Mouse (Mus musculus) liver, embryonic 13.5 days (tissue): ENCODE measurements at regions not wholly inside any gene's neighbourhood (a gene's known extent, or its start where the extent isn't known, plus 50 kb on each side); places are given as distances from the start of the nearest gene placed in this dataset.

ENCODE experiments used
- ATAC-seq: fragments of 200-750 bp; cut with Nextera tagmentation; 2 replicates; pipeline ENCODE4 v1.8.0; 2017; ENCODE audit warnings: low read depth, mild to moderate bottlenecking, moderate number of reproducible peaks, moderate library complexity
- DNase-seq: peaks from one replicate; pipeline ENCODE4 v3.0.0; 2022
- H3K27ac ChIP-seq: fragments of 300-500 bp; sonication (generic); 2 replicates; pipeline ENCODE4 v1.5.1; 2015; ENCODE audit warnings: moderate library complexity, mild to moderate bottlenecking, inconsistent platforms
- H3K27me3 ChIP-seq: fragments of 300-500 bp; sonication (generic); 2 replicates; pipeline ENCODE4 v1.6.1; 2015; ENCODE audit warnings: mild to moderate bottlenecking, inconsistent platforms
- H3K36me3 ChIP-seq: fragments of 300-500 bp; sonication (generic); 2 replicates; pipeline ENCODE4 v1.6.1; 2015; ENCODE audit warnings: mild to moderate bottlenecking, inconsistent platforms
- H3K4me1 ChIP-seq: fragments of 300-500 bp; sonication (generic); replicated peaks from 2 replicates; pipeline ENCODE4 v1.6.1; 2015; ENCODE audit warnings: inconsistent platforms
- H3K4me2 ChIP-seq: fragments of 300-500 bp; sonication (generic); 2 replicates; pipeline ENCODE4 v1.6.1; 2015; ENCODE audit warnings: inconsistent platforms, mild to moderate bottlenecking, moderate library complexity
- H3K4me3 ChIP-seq: fragments of 300-500 bp; sonication (generic); replicated peaks from 2 replicates; pipeline ENCODE4 v1.5.1; 2015; ENCODE audit warnings: mild to moderate bottlenecking, inconsistent platforms
- H3K9ac ChIP-seq: fragments of 300-500 bp; sonication (generic); 2 replicates; pipeline ENCODE4 v1.6.1; 2015; ENCODE audit warnings: mild to moderate bottlenecking, inconsistent platforms
- H3K9me3 ChIP-seq: fragments of 300-500 bp; sonication (generic); replicated peaks from 2 replicates; pipeline ENCODE4 v1.6.1; 2016; ENCODE audit warnings: inconsistent platforms
- WGBS: fragments of 180-500 bp; shearing (Covaris S2); methylation state at CpG from one replicate; pipeline ENCODE4 v1.1.7; 2015; ENCODE audit not compliant: insufficient replicate concordance; 5-methylcytosine and 5-hydroxymethylcytosine counted together

DNA sequence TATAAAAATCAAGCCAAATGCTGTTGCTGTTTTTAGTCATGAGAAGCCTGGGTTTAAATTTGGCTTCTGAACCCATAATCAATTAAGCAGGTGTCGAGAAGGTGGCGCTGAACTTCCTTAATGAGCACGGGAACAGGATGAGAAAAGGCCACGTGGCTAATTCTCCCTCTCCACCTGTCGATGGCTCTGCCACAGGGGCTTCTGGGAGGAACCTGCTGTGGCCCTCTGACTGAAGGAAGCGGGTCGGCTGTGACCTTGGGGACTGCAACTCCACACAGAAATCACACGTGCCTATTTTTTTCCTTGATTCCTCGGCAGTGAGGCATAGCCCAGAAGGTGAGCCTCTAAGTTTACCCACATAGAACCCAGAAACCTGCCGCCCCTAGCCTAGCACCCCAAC is 244.8 kb upstream of the Sulf2 start:
- no peaks in the 10 kb centered on the region for H3K27me3 ChIP-seq

DNA sequence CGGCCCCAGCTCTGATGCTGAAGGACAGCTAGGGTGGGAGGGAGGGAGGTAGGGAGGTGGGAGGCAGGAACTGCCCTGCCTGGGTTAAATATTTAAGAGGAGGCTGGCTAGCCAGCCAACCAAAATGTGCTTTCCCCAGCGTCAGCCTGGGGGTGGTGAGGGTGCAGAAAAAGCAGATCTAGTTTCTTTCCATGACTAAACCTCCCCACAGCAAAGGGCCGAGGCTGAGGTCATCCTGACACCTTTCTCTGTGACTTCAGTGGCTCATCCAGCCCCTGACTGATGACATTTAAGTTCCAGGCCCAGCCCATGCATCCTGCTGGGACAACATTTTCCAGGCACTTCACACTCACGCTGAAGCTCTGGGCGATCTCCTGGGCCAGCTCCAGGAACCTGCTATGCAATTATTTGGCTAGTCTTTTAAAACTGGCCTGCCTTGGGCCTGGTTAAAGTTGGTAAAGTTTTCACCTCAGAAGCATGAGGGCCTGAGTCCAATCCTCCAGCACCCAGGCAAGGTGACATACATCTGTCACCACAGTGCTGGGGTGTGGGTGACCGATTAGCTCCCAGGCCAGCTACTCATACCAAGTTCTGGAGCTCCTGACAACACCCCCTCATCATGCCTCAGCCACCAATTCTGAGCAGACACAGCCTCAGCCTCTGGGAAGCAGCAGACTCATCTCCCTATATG is 243.8 kb upstream of the Sulf2 start:
- no peaks in the 10 kb centered on the region for H3K36me3 ChIP-seq
- H3K27me3 ChIP-seq, result no peaks in the 10 kb centered on the region
- no peak overlapping the region for H3K4me3 ChIP-seq
- no peak overlapping the region for H3K27ac ChIP-seq
- H3K4me1 ChIP-seq, result 0 out of 2 replicates have a peak, but pooled peaks cover 4% of the 10 kb centered on the region
- no peak overlapping the region for H3K9ac ChIP-seq
- peak; percentile 54; the same call in 1 of the 2 replicates for ATAC-seq
- no peak overlapping the region for H3K4me2 ChIP-seq
- WGBS, result 34% methylated on average over 6 of the region's 6 CpGs
- DNase-seq, result no peak
- no peaks in the 10 kb centered on the region for H3K9me3 ChIP-seq

More for the DNA sequence above, 244.8 kb upstream of the Sulf2 start:
- ATAC-seq (no peak), DNase-seq (no peak)
- H3K4me1 ChIP-seq, result 0 out of 2 replicates have a peak, but pooled peaks cover 4% of the 10 kb centered on the region
- no peaks in the 10 kb centered on the region for H3K9me3 ChIP-seq
- no peak overlapping the region for H3K9ac ChIP-seq
- H3K36me3 ChIP-seq, result no peaks in the 10 kb centered on the region
- no peak overlapping the region for H3K4me3 ChIP-seq
- no peak overlapping the region for H3K27ac ChIP-seq
- 52% methylated on average over 10 of the region's 10 CpGs for WGBS
- no peak overlapping the region for H3K4me2 ChIP-seq

DNA sequence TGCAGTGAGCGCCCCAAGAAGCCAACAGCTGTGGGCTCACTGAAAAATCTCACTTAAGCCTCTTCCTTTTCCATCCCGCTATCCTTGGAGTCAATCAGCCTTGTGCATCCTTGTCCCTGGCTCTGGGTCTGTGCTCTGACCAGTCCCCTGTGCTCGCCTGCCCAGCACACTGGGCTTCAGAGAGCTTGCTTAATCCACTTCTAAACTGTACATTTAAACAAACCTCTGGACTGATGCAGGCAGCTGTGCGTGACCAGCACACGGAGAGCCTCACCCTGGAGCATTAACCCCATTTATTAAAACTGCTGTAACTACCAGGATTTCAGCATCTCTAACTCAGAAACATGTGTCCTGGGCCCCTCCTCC is 243.3 kb upstream of the Sulf2 start:
- ATAC-seq (no peak), DNase-seq (no peak)
- 62% methylated on average over 5 of the region's 5 CpGs for whole genome bisulfite sequencing
- H3K9ac ChIP-seq, result no peak overlapping the region
- H3K9me3 ChIP-seq, result no peaks in the 10 kb centered on the region
- no peaks in the 10 kb centered on the region for H3K36me3 ChIP-seq
- H3K4me2 ChIP-seq, result no peak overlapping the region
- no peak overlapping the region for H3K4me3 ChIP-seq
- H3K27me3 ChIP-seq, result no peaks in the 10 kb centered on the region
- H3K27ac ChIP-seq, result no peak overlapping the region
- 0 out of 2 replicates have a peak, but pooled peaks cover 4% of the 10 kb centered on the region for H3K4me1 ChIP-seq

DNA sequence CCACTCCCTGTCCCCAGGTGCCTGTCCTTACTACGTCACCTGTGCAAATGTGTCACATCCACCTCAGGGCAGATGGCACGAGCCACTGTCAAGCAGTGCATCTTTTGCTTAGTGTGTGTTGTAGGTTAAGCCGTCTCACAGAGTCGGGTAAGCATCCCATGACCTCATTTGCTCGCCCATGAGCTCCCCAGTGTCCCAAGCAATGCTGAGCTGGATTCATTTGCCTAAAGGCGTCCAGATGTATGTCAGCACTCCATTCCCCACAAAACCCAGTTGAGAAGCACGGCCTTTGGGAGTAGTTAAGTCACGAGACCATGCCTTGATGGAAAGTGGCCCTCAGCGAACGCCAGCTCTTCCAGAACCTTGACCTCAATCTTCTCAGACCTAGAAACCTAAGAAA is 242.7 kb upstream of the Sulf2 start:
- ATAC-seq (no peak), DNase-seq (no peak)
- H3K4me2 ChIP-seq, result no peak overlapping the region
- 0 out of 2 replicates have a peak, but pooled peaks cover 4% of the 10 kb centered on the region for H3K4me1 ChIP-seq
- no peaks in the 10 kb centered on the region for H3K9me3 ChIP-seq
- H3K27me3 ChIP-seq, result no peaks in the 10 kb centered on the region
- no peak overlapping the region for H3K4me3 ChIP-seq
- no peak overlapping the region for H3K9ac ChIP-seq
- WGBS, result 67% methylated on average over 10 of the region's 10 CpGs
- no peaks in the 10 kb centered on the region for H3K36me3 ChIP-seq
- H3K27ac ChIP-seq, result no peak overlapping the region

DNA sequence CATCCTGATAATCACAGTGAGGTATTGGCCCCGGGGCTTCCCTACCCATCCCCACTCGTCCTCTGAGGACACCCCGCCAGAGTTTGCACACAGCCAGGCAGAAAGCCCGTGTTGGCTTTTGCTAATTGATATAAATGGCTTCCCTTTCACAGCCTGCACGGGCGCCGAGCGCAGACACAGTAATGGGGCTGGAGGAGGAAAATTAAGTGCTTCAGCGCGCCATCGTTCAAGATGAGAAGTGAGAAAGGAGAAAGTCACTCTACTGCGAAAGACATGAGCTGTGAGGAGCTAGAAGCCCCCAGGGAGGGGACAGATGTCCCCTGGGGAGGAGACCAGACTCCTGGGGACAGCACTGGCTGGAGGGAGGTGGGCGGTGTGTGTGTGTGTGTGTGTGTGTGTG is 239.2 kb upstream of the Sulf2 start:
- Histone ChIP-seq H3K9me3 (no peaks in the 10 kb centered on the region), H3K27me3 (no peaks in the 10 kb centered on the region), H3K9ac (no peak overlapping the region), H3K4me3 (no peak overlapping the region), H3K27ac (no peak overlapping the region), H3K36me3 (no peaks in the 10 kb centered on the region), H3K4me1 (0 out of 2 replicates have a peak, but pooled peaks cover 4% of the 10 kb centered on the region), H3K4me2 (no peak overlapping the region)
- no peak for ATAC-seq
- WGBS, result 71% methylated on average over 13 of the region's 13 CpGs
- DNase-seq, result no peak

DNA sequence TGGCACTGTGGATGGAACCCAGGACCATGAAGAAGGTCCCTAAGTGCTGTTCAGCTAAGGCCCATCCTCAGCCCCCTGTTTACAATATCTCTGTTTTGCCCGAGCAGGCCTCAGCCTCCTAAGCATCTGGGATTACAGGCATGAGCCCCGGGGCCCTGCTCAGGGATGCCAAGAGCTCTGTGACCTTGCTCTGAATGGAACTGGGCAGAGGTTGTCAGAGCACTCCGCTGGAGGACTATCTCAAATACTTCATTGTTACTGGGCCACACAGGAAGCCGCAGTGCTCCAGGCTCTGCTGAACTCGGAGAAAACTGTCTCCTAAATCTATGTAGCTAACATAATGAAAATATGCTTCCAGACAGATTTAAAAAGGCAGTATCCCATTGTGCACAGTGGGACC is 235.7 kb upstream of the Sulf2 start:
- H3K9me3 ChIP-seq, result no peaks in the 10 kb centered on the region
- no peaks in the 10 kb centered on the region for H3K36me3 ChIP-seq
- no peak overlapping the region for H3K4me2 ChIP-seq
- 58% methylated on average over 5 of the region's 5 CpGs for WGBS
- no peak overlapping the region for H3K9ac ChIP-seq
- DNase-seq, result no peak
- no peaks in the 10 kb centered on the region for H3K27me3 ChIP-seq
- no peak for ATAC-seq
- H3K4me3 ChIP-seq, result no peak overlapping the region
- H3K27ac ChIP-seq, result no peak overlapping the region
- no peaks in the 10 kb centered on the region for H3K4me1 ChIP-seq

DNA sequence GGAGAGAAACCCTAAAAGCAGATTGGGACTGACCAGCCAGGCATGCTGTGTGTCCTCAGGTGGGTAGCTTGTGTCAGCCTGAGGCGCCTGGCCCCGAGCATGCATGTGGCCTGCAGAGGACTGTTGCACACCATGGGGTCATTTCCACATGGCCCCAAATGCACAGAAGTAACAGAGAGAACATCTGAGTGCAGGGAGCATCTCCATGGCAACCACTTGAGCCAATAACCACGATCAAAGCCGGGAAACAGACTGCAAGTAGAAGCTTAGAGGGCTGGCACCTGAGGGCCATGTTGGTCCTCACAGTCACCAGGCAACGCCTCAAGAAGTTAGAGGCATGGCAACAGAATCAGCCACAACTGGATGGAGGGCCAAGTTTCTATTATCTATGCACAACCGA is 232.6 kb upstream of the Sulf2 start:
- H3K9ac ChIP-seq, result no peak overlapping the region
- H3K4me2 ChIP-seq, result no peak overlapping the region
- no peaks in the 10 kb centered on the region for H3K4me1 ChIP-seq
- H3K9me3 ChIP-seq, result no peaks in the 10 kb centered on the region
- 61% methylated on average over 6 of the region's 6 CpGs for WGBS
- H3K27me3 ChIP-seq, result no peaks in the 10 kb centered on the region
- DNase-seq, result no peak
- ATAC-seq, result no peak
- no peak overlapping the region for H3K4me3 ChIP-seq
- H3K36me3 ChIP-seq, result no peaks in the 10 kb centered on the region
- H3K27ac ChIP-seq, result no peak overlapping the region

DNA sequence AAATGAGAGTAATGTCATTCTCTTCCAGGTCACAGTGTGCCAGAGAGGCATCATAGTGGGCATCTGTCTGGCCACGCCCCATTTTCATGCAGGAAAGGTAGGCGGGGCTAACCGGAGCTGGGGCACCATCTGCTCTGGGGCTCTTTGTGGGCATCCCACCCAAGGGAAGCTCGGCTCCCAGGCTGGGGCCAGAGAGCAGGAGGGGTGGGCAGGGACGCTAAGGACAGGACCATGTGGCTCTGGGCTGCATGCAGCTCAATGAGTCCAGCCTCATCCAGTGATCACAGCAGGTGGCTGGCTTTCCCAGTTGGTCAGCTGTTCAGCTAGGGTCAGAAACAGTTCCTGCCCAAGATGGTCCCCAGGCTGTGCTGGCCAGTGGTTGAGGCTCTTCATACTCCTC is 231.4 kb upstream of the Sulf2 start:
- H3K4me3 ChIP-seq, result no peak overlapping the region
- H3K27ac ChIP-seq, result no peak overlapping the region
- no peaks in the 10 kb centered on the region for H3K36me3 ChIP-seq
- ATAC-seq, result no peak
- H3K27me3 ChIP-seq, result no peaks in the 10 kb centered on the region
- no peaks in the 10 kb centered on the region for H3K9me3 ChIP-seq
- H3K4me2 ChIP-seq, result no peak overlapping the region
- 39% methylated on average over 5 of the region's 5 CpGs for WGBS
- H3K9ac ChIP-seq, result no peak overlapping the region
- H3K4me1 ChIP-seq, result no peaks in the 10 kb centered on the region
- DNase-seq, result no peak

DNA sequence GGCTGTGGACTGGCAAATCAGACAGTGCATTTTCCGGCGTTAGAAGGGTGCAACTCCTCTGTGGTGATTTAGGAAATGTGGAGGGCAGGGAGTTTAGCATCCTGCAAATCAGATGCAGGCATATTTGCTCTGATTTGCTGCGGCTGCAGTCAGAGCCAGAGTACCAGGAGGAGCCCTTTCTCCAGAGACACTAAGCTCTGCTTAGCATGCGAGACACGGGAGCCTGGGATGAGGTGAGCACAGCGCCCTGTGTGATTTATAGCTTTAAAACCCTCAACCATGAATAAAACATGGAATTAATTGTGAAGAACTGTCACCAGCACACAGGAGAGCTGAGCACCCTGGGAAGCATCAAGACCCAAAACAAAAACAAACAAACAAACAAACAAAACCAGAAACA is 229.1 kb upstream of the Sulf2 start:
- Histone ChIP-seq H3K9me3 (no peaks in the 10 kb centered on the region), H3K27ac (no peak overlapping the region)
- 57% methylated on average over 6 of the region's 6 CpGs for WGBS

DNA sequence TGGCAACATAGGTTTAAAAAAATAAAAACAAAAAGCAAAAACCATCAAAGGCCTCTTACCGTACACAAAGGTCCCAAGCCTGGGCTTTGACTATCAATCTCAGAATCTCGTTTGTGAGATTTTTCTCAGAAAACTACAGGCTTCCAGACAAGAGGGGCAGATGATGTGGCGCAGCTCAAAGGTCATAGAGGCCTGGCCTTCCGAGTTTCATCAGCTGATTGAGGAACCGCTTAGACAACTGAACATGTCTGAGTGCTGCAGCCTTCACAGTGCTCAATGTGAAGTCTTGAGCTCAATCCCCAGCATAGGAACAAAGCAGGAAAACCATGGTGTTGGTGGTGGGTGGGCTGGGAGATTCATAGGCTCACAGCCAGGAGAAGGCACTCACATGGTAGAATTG is 227.9 kb upstream of the Sulf2 start:
- 67% methylated on average over 5 of the region's 5 CpGs for WGBS
- no peaks in the 10 kb centered on the region for H3K36me3 ChIP-seq
- DNase-seq (no peak), ATAC-seq (no peak)
- H3K4me1 ChIP-seq, result no peaks in the 10 kb centered on the region
- H3K27me3 ChIP-seq, result no peaks in the 10 kb centered on the region
- H3K9me3 ChIP-seq, result no peaks in the 10 kb centered on the region
- H3K4me2 ChIP-seq, result no peak overlapping the region
- no peak overlapping the region for H3K27ac ChIP-seq
- no peak overlapping the region for H3K4me3 ChIP-seq
- H3K9ac ChIP-seq, result no peak overlapping the region

More for the DNA sequence above, 229.1 kb upstream of the Sulf2 start:
- Histone ChIP-seq H3K27me3 (no peaks in the 10 kb centered on the region), H3K36me3 (no peaks in the 10 kb centered on the region), H3K4me3 (no peak overlapping the region), H3K9ac (no peak overlapping the region), H3K4me2 (no peak overlapping the region), H3K4me1 (no peaks in the 10 kb centered on the region)
- DNase-seq, result no peak
- ATAC-seq, result no peak

DNA sequence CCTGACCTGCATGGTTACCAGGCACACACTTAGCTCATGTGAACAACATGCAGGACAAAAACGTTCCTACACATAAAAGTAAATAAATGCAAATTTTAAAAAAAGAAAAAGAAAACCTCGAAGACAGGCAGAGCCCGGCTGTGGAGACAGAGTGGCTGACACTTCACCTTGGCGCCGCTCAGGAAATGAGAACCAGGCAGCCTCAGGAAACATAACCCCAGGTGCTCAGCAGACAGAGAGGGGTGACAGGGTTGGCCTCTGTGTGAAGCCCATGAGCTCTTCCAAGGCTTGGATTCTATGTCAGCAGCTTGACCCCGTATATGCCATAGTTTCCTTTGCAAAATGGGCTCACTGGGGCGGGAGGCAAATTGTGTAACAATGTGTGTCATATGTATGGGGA is 226.7 kb upstream of the Sulf2 start:
- no peak overlapping the region for H3K9ac ChIP-seq
- ATAC-seq (no peak), DNase-seq (no peak)
- H3K27ac ChIP-seq, result no peak overlapping the region
- H3K9me3 ChIP-seq, result no peaks in the 10 kb centered on the region
- H3K4me2 ChIP-seq, result no peak overlapping the region
- H3K27me3 ChIP-seq, result no peaks in the 10 kb centered on the region
- WGBS, result 63% methylated on average over 7 of the region's 7 CpGs
- H3K4me3 ChIP-seq, result no peak overlapping the region
- H3K4me1 ChIP-seq, result no peaks in the 10 kb centered on the region
- H3K36me3 ChIP-seq, result no peaks in the 10 kb centered on the region

DNA sequence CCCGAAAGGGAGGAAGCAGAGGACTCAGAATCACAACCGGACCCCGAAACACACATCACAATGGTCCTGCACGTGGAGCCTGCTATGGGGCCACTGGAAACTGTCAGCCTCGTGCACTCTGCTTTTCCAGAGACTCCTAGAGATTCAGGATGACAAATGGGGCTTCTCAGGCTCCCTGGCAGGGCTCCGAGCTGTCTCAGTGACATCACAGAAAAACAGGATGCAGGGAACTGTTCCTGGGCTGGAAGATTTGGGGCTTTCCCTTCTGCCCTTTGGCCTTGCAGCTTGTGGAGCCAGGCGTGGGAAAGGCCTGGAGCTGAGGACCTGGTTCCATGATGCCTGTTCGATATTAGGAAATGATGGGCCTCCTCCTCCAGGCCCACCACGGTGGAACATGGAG is 225.4 kb upstream of the Sulf2 start:
- Histone ChIP-seq H3K36me3 (no peaks in the 10 kb centered on the region), H3K9me3 (no peaks in the 10 kb centered on the region), H3K4me3 (no peak overlapping the region), H3K4me2 (no peak overlapping the region), H3K9ac (no peak overlapping the region), H3K4me1 (no peaks in the 10 kb centered on the region), H3K27ac (no peak overlapping the region), H3K27me3 (no peaks in the 10 kb centered on the region)
- 66% methylated on average over 9 of the region's 9 CpGs for WGBS
- ATAC-seq (no peak), DNase-seq (no peak)
